In genomic region chr13:5803540-5804380, GRCm38 (mm10) we compare ENCODE assay signal across 8 mouse cellular contexts. TPM values are rescaled to one million over a fixed set of nuclear protein-coding genes. Genes with fewer than 3 reads are reported as not detected.
DNase-seq lines count a peak whose midpoint lies in the region; ATAC-seq and TF ChIP-seq lines count a peak whose summit lies in the region.

No protein-coding gene starts in this region.

- peak; percentile 31 for DNase-seq in urinary bladder, postnatal 25 days (ENCODE audit: low spot score)
- DNase-seq in urinary bladder, adult 2 months (ENCODE audit: low spot score) = no peak
- peak; percentile 17 for DNase-seq in embryonic facial prominence, embryonic 11.5 days (ENCODE audit: low spot score)
- peak; percentile 96 for DNase-seq in large intestine, adult 2 months (ENCODE audit: low read depth, low spot score)
- no peak for DNase-seq in T-cell, adult 2 months (ENCODE audit: low spot score)
- no peak for DNase-seq in retina, postnatal 1 day

- H3K4me1 ChIP-seq in embryonic facial prominence, embryonic 11.5 days (ENCODE audit: control insufficient read depth, insufficient read depth, low read length) = no peaks in the 10 kb centered on the region
- H3K4me1 ChIP-seq in heart, embryonic 14.5 days (ENCODE audit: control insufficient read depth in 2 of 2, insufficient read depth in 2 of 2, low read length in 2 of 2) = peaks cover 9 to 30% of the 10 kb centered on the region in 2 experiments
- H3K4me1 ChIP-seq in small intestine, adult 2 months (ENCODE audit: control insufficient read depth, insufficient read depth, insufficient read length, low read length) = peaks cover 7% of the 10 kb centered on the region; the same call in 1 of the 2 replicates

- H3K4me2 ChIP-seq in embryonic facial prominence, embryonic 11.5 days (ENCODE audit: low read depth, low read length) = no peak overlapping the region
- peak overlapping the region; percentile 21 for H3K4me2 ChIP-seq in heart, embryonic 14.5 days (ENCODE audit: low read length)

- no peak overlapping the region for H3K27ac ChIP-seq in embryonic facial prominence, embryonic 11.5 days (replicated peaks; ENCODE audit: low read depth, low read length)
- H3K27ac ChIP-seq in heart, embryonic 14.5 days (replicated peaks in 1 of 2; ENCODE audit: control insufficient read depth in 1 of 2, insufficient read depth in 1 of 2, low read depth in 2 of 2, low read length in 2 of 2) = peak overlapping the region; percentile 76 to 89
- peak overlapping the region; percentile 98 for H3K27ac ChIP-seq in small intestine, adult 2 months (ENCODE audit: insufficient read depth, low read depth, low read length)

- no peak for TF ChIP-seq CTCF in small intestine, adult 2 months (IDR thresholded peaks at IDR 0.05; ENCODE audit: extremely low read depth, insufficient read length, insufficient replicate concordance, low read depth, low read length)

- no peak overlapping the region for H3K9ac ChIP-seq in embryonic facial prominence, embryonic 11.5 days (replicated peaks; ENCODE audit: low read length)
- H3K9ac ChIP-seq in heart, embryonic 14.5 days (ENCODE audit: low read length) = no peak overlapping the region

- H3K9me3 ChIP-seq in embryonic facial prominence, embryonic 11.5 days (replicated peaks; ENCODE audit: control insufficient read depth, low read length) = no peaks in the 10 kb centered on the region
- no peaks in the 10 kb centered on the region for H3K9me3 ChIP-seq in heart, embryonic 14.5 days (ENCODE audit: control insufficient read depth, low read length)

- H3K27me3 ChIP-seq in embryonic facial prominence, embryonic 11.5 days (ENCODE audit: control insufficient read depth, insufficient read depth, low read length) = no peaks in the 10 kb centered on the region
- H3K27me3 ChIP-seq in heart, embryonic 14.5 days (ENCODE audit: control insufficient read depth, insufficient read depth, low read length) = no peaks in the 10 kb centered on the region
- no peaks in the 10 kb centered on the region for H3K27me3 ChIP-seq in small intestine, adult 2 months (ENCODE audit: control insufficient read depth, insufficient read depth, low read length)

- no peak for TF ChIP-seq POLR2A in small intestine, adult 2 months (IDR thresholded peaks at IDR 0.05; ENCODE audit: low read depth, low read length)

- no peak overlapping the region for H3K4me3 ChIP-seq in embryonic facial prominence, embryonic 11.5 days (ENCODE audit: low read depth, low read length)
- no peak overlapping the region for H3K4me3 ChIP-seq in heart, embryonic 14.5 days (ENCODE audit: control insufficient read depth in 1 of 2, insufficient read depth in 1 of 2, low read depth in 1 of 2, low read length in 2 of 2)
- no peak overlapping the region for H3K4me3 ChIP-seq in small intestine, adult 2 months (ENCODE audit: low read depth, low read length)

- no peaks in the 10 kb centered on the region for H3K36me3 ChIP-seq in embryonic facial prominence, embryonic 11.5 days (replicated peaks; ENCODE audit: control insufficient read depth, insufficient read depth, low read depth, low read length)
- no peaks in the 10 kb centered on the region for H3K36me3 ChIP-seq in heart, embryonic 14.5 days (ENCODE audit: control insufficient read depth, insufficient read depth, low read length)
- no peaks in the 10 kb centered on the region for H3K36me3 ChIP-seq in small intestine, adult 2 months (ENCODE audit: control insufficient read depth, insufficient read depth, low read length)

- no peak for ATAC-seq in embryonic facial prominence, embryonic 11.5 days (replicated peaks; ENCODE audit: insufficient number of reproducible peaks, low FRiP score, low TSS enrichment, low read depth)
- ATAC-seq in heart, embryonic 14.5 days (ENCODE audit: insufficient number of reproducible peaks, insufficient read depth, low FRiP score, low read depth) = peak; percentile 83

- 16% methylated on average over 6 of the region's 6 CpGs for WGBS in embryonic facial prominence, embryonic 11.5 days
- 18% methylated on average over 6 of the region's 6 CpGs for WGBS in heart, embryonic 14.5 days
- 5% methylated on average over 6 of the region's 6 CpGs for WGBS in large intestine, adult 2 months
- 6% methylated on average over 6 of the region's 6 CpGs for WGBS in small intestine, adult 2 months

RNA-seq across cellular contexts. Expression of gene Klf6, which starts 57.5 kb away (rescaled TPM):
- 50.0 and 53.2 TPM in 2 replicates for polyA plus RNA-seq in urinary bladder, adult 2 months (2012; rRNA removed)
- polyA plus RNA-seq in embryonic facial prominence, embryonic 11.5 days (2014; fragmentation: Nextera tagmentation; extraction: Ambion mirVana) = 43.6 and 55.5 TPM in 2 replicates
- 65.4 and 70.9 TPM in 2 replicates for polyA plus RNA-seq in heart, embryonic 14.5 days (2014; fragmentation: Nextera tagmentation; extraction: Ambion mirVana)
- 27.2 and 57.9 TPM in 2 replicates for polyA plus RNA-seq in large intestine, adult 2 months (2012; rRNA removed)
- 13.2 and 44.5 TPM in 2 replicates for polyA plus RNA-seq in small intestine, adult 2 months (2012; rRNA removed)

Comparison
In these comparisons a context has a peak if more than half of its experiments do, and no peak if none do; other contexts are left out.
1. DNase-seq: peak in urinary bladder, postnatal 25 days (single experiment), embryonic facial prominence, embryonic 11.5 days (single experiment) and large intestine, adult 2 months (single experiment); none in urinary bladder, adult 2 months (single experiment), T-cell, adult 2 months (single experiment) and retina, postnatal 1 day (single experiment).